Mouse (Mus musculus) adrenal gland, adult (tissue): ENCODE results near the gene Tdrd6.

Experiments
- DNase-seq, 2 experiments: peaks; one replicate each; pipeline ENCODE4 v3.0.0; 2022 to 2023; ENCODE audit warnings: low spot score in 1 of 2; ENCODE audit not compliant: inconsistent age in 2 of 2

Gene Tdrd6

GRCm38 (mm10) chr17:43629496-43630426 is at the start of gene Tdrd6:
TSS of gene Tdrd6 (minus strand) at chr17:43630299.
- no peak for DNase-seq

GRCm38 (mm10) chr17:43677317-43677716 is 47.2 kb upstream of the Tdrd6 start:
- DNase-seq = no peak

DNA sequence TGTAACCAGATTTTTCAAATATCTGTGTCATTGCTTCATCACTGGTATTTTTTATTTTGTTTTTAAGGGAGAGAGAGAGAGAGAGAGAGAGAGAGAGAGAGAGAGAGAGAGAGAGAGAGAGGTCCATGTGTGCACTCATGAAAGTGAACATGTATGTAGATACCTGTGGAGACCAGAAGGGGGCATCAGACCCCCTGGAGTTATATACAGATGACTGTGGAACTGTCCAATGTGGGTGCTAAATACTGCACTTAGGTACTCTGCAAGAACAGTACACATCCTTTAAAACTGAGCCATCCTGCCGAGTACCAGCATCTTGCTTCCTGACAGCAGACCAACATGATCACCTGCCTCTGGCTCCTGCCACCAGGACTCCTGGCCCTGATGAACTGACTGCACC is 46.1 kb upstream of the Tdrd6 start:
- no peak for DNase-seq

- peak in 1 of 2 experiments; percentile 34 for DNase-seq
These were observed 45.1 kb upstream of the Tdrd6 start for GRCm38 (mm10) chr17:43675228-43675627.

GRCm38 (mm10) chr17:43671907-43672306 is 41.8 kb upstream of the Tdrd6 start:
- no peak for DNase-seq

- peak; percentile 17 to 40 for DNase-seq
These were observed 39.1 kb upstream of the Tdrd6 start for GRCm38 (mm10) chr17:43669145-43669695.

GRCm38 (mm10) chr17:43667290-43667843 is 37.3 kb upstream of the Tdrd6 start, which contains the start of gene Cyp39a1:
TSS of gene Cyp39a1 (plus strand) at chr17:43667425.
- no peak for DNase-seq

DNA sequence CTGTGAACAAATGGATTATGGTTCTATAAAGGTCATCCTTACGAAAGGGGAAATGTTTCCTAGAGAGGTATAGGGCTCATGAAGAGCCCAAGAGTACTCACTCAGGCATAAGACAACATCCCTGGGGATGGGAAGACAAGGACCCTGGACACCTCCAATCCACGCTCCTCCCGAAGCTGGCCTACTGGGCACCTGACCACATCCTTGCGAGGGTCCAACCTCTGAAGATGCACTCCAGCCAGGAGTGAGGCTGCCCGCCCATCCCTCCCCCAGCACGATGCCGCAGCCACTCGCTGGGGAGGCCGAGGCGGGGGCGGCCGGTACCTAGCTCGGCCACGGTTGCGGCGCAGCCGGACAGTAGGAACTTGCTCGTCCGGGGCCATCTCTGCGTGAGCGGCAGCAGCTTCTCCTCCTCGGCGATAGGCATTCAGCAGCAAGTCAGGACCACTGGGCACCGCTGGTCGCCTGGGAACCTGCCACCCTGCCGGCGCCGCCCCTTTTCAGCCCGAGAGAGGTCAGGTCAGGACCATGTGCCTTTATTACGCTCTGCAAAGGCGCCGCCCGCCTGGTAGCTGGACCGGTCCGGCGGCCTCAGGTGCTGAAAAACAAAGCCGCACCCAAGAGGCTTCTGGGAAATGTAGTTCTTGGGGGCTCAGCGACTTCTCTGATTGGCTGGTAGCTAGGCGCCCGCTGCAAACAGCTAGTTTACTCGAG is 36.6 kb upstream of the Tdrd6 start, which contains the start of gene Slc25a27:
TSS of gene Slc25a27 (minus strand) at position 639 of the 714 bp plus-strand sequence.
- DNase-seq = peak; percentile 90 to 96

DNA sequence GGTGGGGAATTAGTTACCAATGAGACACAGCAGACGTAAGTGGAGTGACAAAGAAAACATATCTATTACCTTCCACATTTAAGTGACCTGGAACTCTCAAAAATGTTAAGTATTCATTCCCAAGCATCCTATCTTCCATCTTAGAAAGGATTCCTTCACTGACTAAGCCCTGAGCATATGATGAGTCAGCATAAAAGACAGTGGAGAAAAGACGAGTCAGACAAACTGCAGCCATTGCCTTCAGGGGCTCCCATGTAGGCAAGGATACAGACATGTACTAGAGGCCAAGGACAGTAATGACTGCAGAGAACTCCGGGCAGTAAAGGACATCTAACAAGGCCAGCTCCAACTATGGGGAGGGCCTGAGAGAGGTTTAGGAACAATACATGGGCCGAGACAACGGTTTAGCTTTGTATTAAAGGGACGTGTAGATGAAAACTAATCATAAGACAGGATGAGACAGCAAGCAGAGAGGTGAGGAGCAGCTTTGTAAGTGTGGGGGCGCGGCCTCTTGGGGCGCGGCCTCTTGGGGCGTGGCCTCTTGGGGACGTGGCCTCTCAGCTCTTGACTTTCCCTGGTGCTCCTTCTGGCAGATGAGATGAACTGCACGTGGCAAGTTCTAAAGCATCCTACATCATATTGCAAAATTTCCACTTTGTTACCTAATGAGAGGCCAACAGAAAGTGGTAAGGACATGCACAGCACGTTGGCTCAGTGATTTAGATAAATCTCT is 21.4 kb upstream of the Tdrd6 start:
- DNase-seq = no peak

DNA sequence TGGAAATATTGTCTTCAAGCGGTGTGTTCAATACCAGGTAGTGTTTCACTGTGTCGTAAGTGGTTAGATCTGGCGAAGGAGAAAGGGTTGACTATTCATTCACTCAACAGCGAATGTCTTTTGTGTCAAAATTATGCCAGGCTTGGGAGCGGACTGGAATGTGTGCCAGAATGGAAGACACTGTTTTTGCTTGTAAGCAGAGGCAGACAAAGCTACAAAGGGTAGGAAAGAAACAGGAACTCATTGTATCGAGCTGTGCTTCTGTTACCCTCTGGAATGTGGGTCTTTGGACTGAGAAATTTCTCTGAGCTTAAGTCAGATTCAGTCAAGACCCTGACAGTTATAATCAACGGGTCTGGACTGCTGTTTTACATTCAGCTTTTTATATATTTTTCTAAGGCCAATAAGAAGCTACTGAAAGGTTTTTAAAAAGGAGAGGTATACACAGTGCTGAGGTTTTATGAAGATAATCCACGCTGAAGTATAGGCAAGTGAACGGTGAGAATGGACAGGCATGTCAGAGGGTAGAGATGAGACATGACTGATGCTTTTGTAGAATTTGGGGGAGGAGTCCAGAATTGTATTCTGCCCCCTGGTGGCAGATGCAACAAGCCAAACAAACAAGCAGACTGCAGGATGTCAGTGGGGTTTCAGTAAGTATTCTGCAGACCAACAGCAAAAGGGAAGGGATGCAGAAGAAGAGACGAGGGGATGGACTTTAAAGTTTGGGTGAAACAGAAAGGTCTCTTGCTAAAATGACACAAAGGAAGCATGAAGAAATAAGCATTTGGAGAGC is 19.7 kb upstream of the Tdrd6 start:
- no peak for DNase-seq

GRCm38 (mm10) chr17:43646925-43647324 is 16.8 kb upstream of the Tdrd6 start:
- DNase-seq = no peak

- DNase-seq = no peak
These were observed 15.0 kb upstream of the Tdrd6 start for GRCm38 (mm10) chr17:43645136-43645535.

GRCm38 (mm10) chr17:43644375-43644774 is 14.3 kb upstream of the Tdrd6 start:
- no peak for DNase-seq

DNA sequence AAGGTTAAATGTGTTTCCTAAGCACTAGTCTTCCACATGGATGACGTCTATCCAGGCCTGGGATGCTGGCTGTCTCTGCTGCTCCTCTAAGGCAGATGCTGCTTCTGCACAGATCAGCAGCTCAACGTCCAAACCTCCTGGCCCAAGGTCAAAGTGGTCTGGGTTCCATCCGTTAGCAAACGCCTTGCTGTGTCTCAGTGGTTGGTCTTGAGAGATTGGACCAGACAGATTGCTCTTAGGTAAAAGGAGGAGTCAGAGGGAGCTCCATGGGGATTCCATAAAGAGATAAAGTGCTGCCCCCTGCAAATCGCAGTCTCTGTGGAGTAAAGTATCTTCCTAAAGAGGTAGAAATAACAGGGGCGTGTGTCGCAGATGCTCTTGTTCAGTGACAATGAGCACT is 13.1 kb upstream of the Tdrd6 start:
- no peak for DNase-seq

- no peak for DNase-seq
These were observed 10.7 kb upstream of the Tdrd6 start for GRCm38 (mm10) chr17:43640825-43641224.

- DNase-seq = no peak
These were observed 7.0 kb upstream of the Tdrd6 start for GRCm38 (mm10) chr17:43637146-43637545.

DNA sequence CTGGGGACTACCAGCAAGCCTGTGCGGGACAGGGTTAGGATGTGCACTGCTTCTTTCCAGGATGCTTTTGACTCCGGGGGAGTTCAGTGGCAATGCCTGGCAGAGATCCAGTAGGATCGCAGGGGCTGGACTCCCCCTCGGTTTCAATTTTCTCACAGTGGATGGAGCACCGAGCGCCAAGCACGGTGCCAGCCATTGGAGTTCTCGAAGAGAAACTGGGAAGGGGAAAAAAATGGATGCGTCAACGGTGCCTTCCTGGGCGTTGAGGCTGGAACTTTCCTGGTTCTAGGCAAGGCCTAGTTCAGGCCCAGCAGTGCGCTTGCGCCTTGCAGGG is 295 bp upstream of the Tdrd6 start:
- DNase-seq = no peak

DNA sequence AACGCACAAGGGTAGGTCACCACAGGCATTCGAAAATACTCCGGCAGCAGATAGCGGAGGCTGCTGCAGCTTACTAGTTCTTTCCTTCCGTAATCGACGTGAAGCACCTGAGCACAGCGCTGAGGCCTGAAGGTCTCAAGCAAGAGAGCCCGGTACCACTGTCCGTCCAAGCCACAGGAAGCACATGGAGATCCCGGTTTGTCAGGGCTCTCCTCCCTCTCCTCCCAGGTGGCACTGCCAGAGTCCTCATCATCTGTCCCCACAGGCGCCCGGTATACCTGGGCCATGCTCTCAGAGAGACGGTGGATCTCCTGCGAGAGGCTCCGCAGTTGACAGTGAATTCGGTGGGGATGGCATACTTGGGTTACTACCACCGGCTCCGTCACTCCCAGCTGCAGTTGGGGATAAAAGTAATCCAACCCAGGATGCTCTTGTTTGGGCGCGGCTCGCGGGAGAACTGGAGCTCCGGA is 1.0 kb downstream of the Tdrd6 start:
- no peak for DNase-seq

- DNase-seq = no peak
These were observed 1.9 kb downstream of the Tdrd6 start for GRCm38 (mm10) chr17:43628246-43628645.

DNA sequence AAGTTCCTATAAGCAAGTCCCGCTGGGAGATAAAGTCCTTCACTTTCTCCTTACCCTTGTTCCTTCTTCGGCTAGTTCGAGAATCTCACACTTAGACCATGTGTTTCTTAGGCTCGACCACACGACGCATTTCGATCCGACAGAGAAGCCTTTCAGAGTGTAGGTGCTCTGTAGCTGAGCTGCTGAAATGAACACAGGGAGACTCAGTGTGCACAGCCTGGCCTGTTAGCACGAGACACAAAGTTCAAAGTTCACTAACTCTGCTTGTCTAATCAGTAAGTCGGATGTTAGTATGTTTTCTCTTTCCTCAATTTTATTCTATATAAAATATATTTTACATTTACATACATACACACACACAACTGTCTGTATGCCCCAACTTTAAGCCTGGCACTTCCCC is 8.0 kb downstream of the Tdrd6 start:
- DNase-seq = no peak
